Mouse (Mus musculus): ENCODE data around the gene Enpp1.
"Not testable (repeated sequence)": the region's sequence is repeated elsewhere in the genome, so short reads cannot be mapped to it uniquely, and the experiment has no call there.

The Enpp1 gene

GRCm38 (mm10) chr10:24638306-24639070 is 73.5 kb downstream of the Enpp1 start:
- DNase-seq (ENCODE audit: low spot score) = no peak

DNA sequence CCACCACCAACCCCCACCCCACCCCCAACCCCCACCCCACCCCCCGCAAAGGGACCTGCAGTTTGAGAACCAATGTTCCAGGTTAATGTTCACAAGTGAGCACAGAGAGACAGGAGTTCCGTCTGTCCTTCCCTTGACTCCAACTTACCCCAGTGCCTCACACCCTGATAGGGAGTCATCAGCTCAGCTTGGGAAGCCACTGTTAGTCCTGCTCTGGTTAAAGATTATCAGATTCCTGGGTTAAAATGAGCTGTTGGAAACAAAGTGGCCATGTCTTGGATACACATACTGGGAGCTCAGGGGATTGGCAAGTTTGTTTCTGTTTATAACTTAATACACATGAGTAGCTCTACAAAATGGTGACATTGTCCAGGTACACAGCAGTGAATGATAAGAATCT is 75.0 kb downstream of the Enpp1 start:
- peak; percentile 41 for DNase-seq (ENCODE audit: low spot score)

GRCm38 (mm10) chr10:24635884-24636283 is 76.1 kb downstream of the Enpp1 start:
- no peak for DNase-seq (ENCODE audit: low spot score)

DNA sequence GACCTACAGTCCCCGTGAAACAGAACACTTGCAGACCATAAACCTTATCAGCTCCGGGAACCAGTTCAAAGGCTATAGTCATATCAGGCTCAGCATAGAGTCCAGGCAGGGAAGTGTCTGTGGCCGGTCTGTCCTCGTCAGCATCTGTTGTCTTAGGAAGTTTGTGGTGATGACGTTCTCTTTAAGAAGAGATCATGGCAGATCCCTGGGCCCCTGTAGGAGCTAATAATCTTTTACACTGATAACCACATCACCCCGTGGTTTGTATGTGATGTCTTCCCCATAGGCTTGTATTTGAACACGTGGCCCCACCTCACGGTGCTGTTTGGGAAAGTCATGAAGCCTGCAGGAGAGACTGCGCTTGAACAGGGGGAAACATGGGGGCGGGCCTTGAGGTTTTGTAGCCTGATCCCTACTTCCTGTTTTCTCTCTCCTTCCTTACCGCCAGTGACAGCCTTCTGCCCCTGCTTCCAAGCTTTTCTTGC is 76.6 kb downstream of the Enpp1 start:
- no peak for DNase-seq (ENCODE audit: low spot score)

GRCm38 (mm10) chr10:24634288-24634687 is 77.7 kb downstream of the Enpp1 start:
- no peak for DNase-seq (ENCODE audit: low spot score)

DNA sequence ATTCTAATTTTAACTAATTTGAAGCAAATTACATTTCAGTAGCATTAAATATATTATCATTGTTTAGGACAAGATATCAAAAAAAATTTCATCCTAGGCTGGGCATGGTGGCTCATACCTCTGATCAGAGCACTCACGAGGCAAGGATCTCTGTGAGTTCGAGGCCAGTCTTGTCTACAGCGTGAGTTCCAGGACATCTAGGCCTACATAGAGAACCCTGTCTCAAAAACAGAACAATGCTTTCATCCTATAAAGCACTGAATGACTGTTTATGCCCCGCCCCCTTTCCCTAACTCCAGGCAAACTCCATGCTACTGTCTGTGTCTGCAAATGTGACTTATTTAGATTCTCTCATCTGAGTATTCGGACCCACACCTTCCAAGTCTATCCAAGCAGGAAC is 80.8 kb downstream of the Enpp1 start:
- no peak for DNase-seq (ENCODE audit: low spot score)

DNA sequence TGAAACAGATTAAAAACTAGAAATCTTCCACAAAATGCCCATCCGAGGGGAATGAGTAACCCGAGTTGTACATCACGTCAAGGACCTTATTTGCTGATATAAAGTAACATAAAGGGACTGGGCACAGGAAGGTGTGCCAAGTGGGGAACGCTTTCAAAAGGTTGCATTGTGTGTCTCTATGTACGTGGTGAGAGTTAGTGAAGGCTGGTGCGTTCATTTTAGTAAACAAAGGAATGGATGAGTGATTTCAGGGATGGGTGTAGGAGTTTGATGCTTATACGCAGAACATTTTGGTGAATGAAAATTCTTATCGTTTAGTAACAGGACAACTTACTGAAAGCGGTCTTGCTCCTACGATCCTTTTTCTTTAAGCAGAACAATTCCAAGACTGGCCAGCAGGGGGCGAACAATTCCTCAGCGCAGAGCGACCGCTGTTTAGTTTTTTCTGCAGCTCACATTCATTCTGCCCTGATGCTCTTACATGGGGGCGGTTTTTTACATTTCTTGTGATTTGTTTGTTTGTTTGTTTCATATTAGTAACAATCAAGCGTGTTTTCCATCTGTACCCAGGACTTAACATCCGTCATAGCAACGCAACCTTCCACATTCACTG is 81.4 kb downstream of the Enpp1 start:
- peak; percentile 62 for DNase-seq (ENCODE audit: low spot score)

DNA sequence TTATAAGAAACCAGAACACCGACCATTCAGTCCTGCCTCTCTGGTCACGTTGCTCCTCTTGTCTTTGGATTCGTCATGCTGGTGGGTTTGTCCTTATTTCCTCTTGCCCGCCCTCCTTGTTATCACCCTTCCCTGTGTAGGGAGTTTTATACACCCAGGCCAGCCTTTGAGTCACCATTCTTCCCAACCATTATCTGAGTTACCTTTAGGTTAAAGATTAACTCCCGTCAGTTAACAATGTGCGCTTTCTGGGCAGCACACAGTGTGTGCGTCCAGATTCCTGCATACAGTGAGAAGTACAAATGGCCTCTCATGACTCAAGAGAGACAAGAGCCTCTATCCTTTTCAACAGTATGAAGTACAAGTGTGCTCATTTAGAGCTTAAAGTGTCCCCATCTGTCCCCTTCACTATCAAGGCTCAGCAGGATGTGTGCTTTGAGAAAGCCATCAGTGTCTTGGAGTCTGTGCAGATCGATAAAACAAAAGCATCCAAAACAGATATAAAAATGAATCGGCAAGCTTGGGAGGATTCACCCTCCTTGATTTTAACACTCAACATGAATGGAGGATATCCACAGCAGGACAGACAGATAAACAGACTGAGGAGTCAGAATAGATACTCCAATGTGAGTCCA is 82.8 kb downstream of the Enpp1 start:
- no peak for DNase-seq (ENCODE audit: low spot score)

DNA sequence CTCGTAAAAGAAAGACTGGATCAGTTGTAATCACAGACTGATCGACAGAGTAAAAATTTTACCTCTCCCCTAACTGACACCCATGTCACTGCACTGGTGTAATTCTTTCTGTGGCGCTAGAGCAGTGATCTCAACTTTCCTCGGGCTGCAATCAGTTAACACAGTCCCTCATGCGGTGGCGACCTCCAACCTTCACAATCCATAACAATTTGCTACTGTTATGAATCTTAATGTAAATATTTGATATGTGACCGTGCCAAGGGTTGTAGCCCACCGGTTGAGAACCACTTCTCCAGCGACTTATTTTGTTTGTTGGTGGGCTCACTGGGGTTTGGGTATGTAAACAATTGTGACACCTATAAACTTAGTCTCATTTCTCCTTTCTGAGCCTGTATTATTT is 83.5 kb downstream of the Enpp1 start:
- DNase-seq (ENCODE audit: low spot score) = no peak

DNA sequence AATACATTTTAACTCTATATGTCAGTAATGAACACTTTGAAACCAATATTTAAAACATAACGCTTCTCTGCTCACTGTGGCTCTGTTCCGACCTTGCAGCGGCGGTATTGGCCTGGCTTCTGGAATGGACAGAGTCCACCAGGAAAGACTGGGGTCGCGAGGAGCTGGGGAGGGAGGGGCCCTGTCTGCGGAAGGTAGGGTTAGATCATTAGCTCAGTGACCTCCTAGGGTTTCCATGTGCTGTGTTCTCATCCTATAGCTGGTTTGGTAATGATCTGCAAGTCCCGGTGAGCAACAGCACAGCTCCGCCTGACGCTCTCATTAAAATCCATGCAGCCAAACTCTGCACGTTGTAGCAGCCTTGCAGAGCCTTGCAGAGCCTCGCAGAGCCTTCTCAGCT is 84.7 kb downstream of the Enpp1 start:
- no peak for DNase-seq (ENCODE audit: low spot score)

DNA sequence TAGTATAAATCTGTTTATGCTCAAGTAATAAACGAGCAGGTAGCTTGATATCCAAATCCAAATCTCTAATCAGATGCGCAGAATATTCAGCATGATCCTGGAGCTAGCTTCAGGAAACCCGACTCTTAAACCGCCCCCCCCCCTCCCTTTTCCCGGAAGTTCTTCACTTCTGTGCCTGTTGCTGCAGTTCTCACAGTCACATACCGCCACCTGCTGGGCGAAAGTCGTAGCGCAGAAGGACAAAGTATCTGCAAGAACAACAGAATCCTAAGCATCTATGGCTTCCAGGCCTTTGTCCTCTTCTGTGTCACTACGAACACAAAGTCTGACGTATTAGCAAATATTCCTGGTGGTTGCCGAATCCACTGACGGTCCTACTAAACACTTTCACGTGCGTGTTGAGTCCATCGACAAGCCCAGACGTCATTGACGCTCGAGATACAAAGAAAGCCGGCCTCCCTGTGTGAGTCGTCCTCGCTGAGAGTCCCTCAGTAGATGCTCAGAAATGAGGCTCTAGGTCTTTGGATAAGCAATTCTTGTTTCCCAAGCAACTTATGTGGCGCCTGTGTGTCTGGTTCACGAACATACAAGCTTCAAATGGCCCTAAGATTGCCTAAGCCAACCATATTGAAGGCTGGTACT is 86.8 kb downstream of the Enpp1 start:
- DNase-seq (ENCODE audit: low spot score) = peak; percentile 73

DNA sequence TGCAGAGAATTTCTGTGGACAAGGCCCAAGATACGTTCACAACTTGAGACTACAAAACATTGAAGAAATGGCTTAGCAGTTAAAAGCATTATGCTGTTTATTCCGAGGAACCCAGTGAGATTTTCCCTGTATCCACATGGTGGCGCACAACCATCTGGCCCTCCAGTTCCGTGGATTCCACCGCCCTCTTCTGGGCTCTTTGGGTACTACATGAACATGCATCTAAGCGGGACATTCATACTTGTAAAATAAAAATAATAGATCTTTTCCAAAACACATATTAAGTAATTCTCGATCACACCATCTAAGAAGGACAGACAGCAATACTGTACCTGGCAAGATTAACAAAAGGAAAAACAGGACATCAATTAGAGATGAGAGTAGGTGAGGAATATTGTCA is 89.4 kb downstream of the Enpp1 start:
- peak; percentile 72 for DNase-seq (ENCODE audit: low spot score)

- no peak for DNase-seq (ENCODE audit: low spot score)
Observed at GRCm38 (mm10) chr10:24621572-24621971, 90.4 kb downstream of the Enpp1 start.

GRCm38 (mm10) chr10:24616572-24616971 is 95.4 kb downstream of the Enpp1 start:
- DNase-seq (ENCODE audit: low spot score) = not testable (repeated sequence)

GRCm38 (mm10) chr10:24615799-24616198 is 96.2 kb downstream of the Enpp1 start:
- DNase-seq (ENCODE audit: low spot score) = no peak

DNA sequence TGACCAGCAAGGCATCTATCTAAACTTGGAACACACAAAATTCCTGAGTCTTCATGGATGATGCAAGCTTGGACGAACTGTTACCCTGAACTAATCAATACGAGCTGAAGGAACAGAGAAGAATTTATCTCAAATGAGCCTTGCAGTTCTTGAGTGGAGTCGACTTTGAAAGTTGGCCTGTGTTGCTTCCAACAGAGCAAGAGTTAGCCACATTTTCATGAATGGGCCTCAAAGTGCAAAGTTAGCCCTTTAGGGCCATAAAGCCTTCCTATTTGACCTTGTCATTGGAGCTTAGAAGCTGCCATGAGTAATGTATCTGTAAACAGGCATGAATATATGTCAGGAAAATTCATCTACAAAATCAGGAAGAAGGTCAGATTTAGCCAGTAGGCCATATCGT is 97.2 kb downstream of the Enpp1 start:
- no peak for DNase-seq (ENCODE audit: low spot score)

DNA sequence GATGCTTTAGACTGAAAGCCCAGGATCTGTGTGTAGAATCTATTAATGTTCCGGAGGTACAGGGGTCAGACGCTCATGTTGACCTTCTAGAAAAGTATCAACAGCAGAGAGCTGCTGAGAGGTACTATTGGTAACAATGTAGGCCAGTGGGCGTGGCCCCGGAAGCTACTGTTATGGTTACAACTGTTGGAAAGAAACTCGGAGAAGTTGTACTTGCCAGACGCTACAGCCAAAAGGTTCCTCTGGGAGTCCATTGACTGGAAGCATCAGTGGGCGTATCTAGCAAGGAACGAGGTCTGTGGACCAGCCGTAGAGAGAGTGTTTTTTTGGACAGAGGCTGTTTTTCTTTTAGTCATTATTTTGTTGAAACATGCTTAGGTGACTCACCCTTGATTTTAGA is 102.2 kb downstream of the Enpp1 start:
- peak; percentile 71 for DNase-seq (ENCODE audit: low spot score)

GRCm38 (mm10) chr10:24609146-24609545 is 102.8 kb downstream of the Enpp1 start:
- DNase-seq (ENCODE audit: low spot score) = no peak

DNA sequence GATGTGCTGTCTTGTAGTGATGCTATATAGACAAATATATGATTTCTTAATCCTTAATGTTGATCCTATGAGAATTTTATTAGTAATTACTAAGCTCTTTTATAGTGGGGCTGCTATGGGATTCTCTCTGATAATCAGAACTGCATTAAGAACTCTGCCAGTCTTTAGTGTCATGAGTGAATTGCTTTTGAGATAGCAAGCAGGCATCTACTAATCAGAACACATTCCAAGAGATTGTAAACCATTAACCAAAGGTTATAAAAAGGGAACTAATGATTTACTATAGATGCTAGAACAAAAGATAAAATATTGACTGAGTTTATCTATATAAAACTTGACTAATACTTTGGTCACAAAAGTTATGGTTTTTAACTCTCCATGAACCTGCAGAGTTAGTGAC is 108.2 kb downstream of the Enpp1 start:
- DNase-seq (ENCODE audit: low spot score) = no peak

- no peak for DNase-seq (ENCODE audit: low spot score)
Observed at GRCm38 (mm10) chr10:24603035-24603434, 108.9 kb downstream of the Enpp1 start.

- no peak for DNase-seq (ENCODE audit: low spot score)
Observed at GRCm38 (mm10) chr10:24599802-24600201, 112.2 kb downstream of the Enpp1 start.

DNA sequence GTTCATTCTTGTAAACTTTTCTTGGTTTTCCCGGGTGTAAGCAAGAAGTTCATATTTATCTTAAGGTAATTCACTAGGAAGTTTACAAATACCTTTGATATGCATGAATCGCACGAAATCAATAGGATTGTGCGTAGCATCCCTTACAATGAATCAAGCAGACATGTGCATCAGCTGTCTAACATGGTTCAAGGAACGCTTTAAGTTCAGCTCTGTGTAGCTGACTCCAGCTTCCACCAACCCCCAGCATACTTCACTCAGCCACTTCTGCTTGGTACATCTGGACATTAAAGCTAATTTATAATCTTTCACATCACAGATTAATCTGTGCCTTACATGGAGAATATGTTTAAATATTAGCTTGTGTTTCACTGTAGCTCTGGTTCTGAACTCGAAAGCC is 113.3 kb downstream of the Enpp1 start:
- no peak for DNase-seq (ENCODE audit: low spot score)

DNA sequence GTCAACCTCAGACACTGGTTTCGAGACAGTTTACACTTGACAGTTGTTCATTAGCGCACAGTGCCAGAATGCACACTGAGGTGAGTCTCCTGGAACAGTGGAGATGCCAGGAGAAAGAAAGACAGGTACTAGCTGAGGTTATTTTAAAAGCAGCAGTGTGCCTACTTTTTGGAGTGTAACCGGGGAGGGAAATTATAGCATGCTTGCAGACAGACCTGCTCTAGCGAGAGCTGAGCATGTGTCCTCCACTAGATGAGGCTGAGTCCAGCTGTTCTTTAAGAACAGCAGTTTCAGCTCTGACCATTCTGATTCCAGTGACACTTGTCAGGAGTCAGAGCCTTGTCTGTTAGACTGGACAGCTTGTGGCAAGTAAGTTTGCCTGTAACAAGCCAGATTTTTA is 114.2 kb downstream of the Enpp1 start:
- no peak for DNase-seq (ENCODE audit: low spot score)

Data from testis, postnatal 14 days (tissue).